Mouse (Mus musculus) liver (tissue): ENCODE measurements around the gene Il20.

Experiments
- DNase-seq: peaks from one replicate; pipeline ENCODE4 v3.0.0-alpha.2; 2020; ENCODE audit warnings: mixed read lengths

Gene Il20

DNA sequence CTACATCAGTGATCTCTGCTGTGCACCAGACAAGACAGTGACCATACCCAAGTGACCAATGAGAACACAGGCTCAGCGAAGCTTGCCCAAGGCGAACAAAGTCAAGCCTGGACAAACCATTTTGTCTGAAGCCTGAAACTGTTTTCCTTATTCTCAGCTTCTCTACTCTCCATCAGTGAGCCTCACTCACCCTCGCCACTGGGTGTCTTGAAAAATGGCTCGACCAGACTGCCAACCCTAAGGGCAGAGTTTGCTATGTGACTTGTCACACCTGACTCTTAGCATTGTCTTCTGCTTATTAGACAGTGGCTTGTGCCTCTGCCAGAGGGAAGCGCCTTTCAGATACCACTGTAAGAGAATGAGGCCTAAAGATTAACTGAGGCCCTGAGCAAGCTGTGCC is 46.5 kb downstream of the Il20 start:
- DNase-seq, result no peak

DNA sequence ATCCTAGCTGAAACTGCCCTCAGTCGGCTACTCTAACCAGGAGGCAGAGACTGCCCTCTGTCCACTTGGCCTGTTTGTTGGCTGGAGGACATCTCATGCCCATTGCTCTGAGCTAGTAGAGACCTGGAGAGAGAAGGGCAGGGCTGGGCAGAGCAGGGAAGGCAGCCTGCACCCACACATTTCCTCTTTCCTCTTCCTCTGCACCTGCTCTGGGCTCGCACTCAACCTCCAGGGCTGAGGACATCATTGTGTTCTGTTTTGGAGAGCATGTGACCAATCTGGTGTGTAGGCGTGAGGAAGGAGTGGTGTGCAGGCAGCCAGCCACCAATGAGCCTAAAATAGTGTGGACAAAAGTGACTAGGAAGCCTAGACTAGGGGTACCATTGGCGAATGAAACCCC is 47.0 kb downstream of the Il20 start:
- DNase-seq, result no peak

DNA sequence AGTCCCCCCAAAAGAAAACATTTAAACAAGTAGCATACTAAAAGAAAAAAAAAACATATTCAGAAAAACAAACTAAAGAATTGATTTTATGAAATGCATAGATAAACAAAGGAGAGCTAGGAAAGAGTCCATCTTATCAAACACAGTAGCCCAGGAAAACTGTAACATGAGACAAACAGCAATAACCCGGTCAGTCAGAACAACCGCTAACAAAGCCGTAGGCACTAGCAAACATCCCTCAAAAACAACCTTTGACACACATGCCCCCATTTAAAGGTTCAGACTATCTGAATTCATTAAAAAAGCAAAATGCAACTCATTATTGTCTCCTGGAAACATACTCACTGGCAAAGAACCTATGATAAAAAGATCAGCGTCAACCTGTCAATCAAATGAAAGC is 53.8 kb downstream of the Il20 start:
- no peak for DNase-seq
